Mouse (Mus musculus) small intestine, adult 2 months (tissue): ENCODE data around the gene Nmrk1.

Source experiments
- CTCF ChIP-seq: fragments of 200-500 bp; IDR thresholded peaks from 2 replicates; pipeline ENCODE4 v1.5.1; 2012; ENCODE audit warnings: low read depth, mild to moderate bottlenecking, control low read depth, inconsistent platforms, low read length, moderate library complexity, mixed read lengths; ENCODE audit not compliant: insufficient replicate concordance, insufficient read length; ENCODE audit errors: extremely low read depth
- POLR2A ChIP-seq: fragments of 200-500 bp; IDR thresholded peaks from 2 replicates; pipeline ENCODE4 v1.6.1; 2012; ENCODE audit warnings: low read depth, mild to moderate bottlenecking, control low read depth, inconsistent platforms, low read length, moderate library complexity

- TF ChIP-seq POLR2A (no peak), CTCF (no peak)
These were observed 20.8 kb downstream of the Nmrk1 start for GRCm38 (mm10) chr19:18652592-18652991.
